Mouse (Mus musculus) midbrain, embryonic 16.5 days (tissue): ENCODE measurements at regions not wholly inside any gene's neighbourhood (a gene's known extent, or its start where the extent isn't known, plus 50 kb on each side); places are given as distances from the start of the nearest gene placed in this dataset.
A peak's percentile ranks its signal among the peaks of the same experiment; 100 is the strongest.

Experiments used
- ATAC-seq: fragments of 200-750 bp; cut with Nextera tagmentation; 2 replicates; pipeline ENCODE4 v1.8.0; 2017; ENCODE audit warnings: moderate TSS enrichment
- H3K27ac ChIP-seq: fragments of 300-500 bp; sonication (generic); 2 replicates; pipeline ENCODE4 v1.5.1; 2014; ENCODE audit warnings: mild to moderate bottlenecking, low read length, mixed read lengths
- H3K27me3 ChIP-seq: fragments of 300-500 bp; sonication (generic); 2 replicates; pipeline ENCODE4 v1.6.1; 2014; ENCODE audit warnings: low read depth, low read length, mixed read lengths; ENCODE audit not compliant: control insufficient read depth, insufficient read depth
- H3K36me3 ChIP-seq: fragments of 300-500 bp; sonication (generic); 2 replicates; pipeline ENCODE4 v1.6.1; 2014; ENCODE audit warnings: mild to moderate bottlenecking, low read length, moderate library complexity, mixed read lengths; ENCODE audit not compliant: control insufficient read depth, insufficient read depth
- H3K4me1 ChIP-seq: fragments of 300-500 bp; sonication (generic); 2 replicates; pipeline ENCODE4 v1.6.1; 2014; ENCODE audit warnings: mild to moderate bottlenecking, low read length, mixed read lengths; ENCODE audit not compliant: control insufficient read depth, insufficient read depth
- H3K4me2 ChIP-seq: fragments of 300-500 bp; sonication (generic); 2 replicates; pipeline ENCODE4 v1.6.1; 2014; ENCODE audit warnings: mild to moderate bottlenecking, low read length, mixed read lengths
- H3K4me3 ChIP-seq: fragments of 300-500 bp; sonication (generic); 2 replicates; pipeline ENCODE4 v1.5.1; 2014; ENCODE audit warnings: low read depth, mild to moderate bottlenecking, low read length, moderate library complexity, mixed read lengths
- H3K9ac ChIP-seq: fragments of 300-500 bp; sonication (generic); 2 replicates; pipeline ENCODE4 v1.6.1; 2014; ENCODE audit warnings: low read depth, low read length, mixed read lengths
- H3K9me3 ChIP-seq: fragments of 300-500 bp; sonication (generic); replicated peaks from 2 replicates; pipeline ENCODE4 v1.6.1; 2014; ENCODE audit warnings: mild to moderate bottlenecking, low read length, mixed read lengths; ENCODE audit not compliant: control insufficient read depth, poor library complexity, severe bottlenecking
- WGBS: fragments of 180-500 bp; shearing (Covaris S2); extraction: QIAGEN DNeasy Blood & Tissue Kit; methylation state at CpG from one replicate; pipeline ENCODE4 v1.1.7; 2014; 5-methylcytosine and 5-hydroxymethylcytosine counted together

DNA sequence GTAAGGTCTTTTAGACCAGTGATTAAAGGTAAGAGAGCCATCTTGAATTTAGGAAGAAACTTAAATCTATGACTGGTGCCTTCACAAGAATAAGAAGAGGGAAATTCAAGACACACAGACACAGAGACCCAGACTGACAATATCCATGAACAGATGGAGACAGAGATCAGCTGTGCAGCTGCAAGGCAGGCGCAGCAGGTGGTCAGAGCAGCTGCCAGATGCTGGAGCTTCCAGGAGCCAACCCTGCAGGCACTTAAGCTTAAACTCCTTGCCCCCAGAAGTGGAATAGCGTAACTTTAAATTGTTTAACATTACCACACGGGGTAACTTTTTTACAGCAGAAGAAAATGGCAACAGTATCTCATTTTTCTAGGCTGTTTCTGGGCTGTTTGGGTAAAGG lies 189.6 kb upstream of the Spaca1 start:
- Histone ChIP-seq H3K4me3 (no peak overlapping the region), H3K4me1 (no peaks in the 10 kb centered on the region; the same call in 1 of the 2 replicates), H3K9me3 (no peaks in the 10 kb centered on the region), H3K27ac (no peak overlapping the region), H3K36me3 (no peaks in the 10 kb centered on the region), H3K4me2 (no peak overlapping the region), H3K27me3 (no peaks in the 10 kb centered on the region), H3K9ac (no peak overlapping the region)
- ATAC-seq: no peak
- 54% methylated on average over 3 of the region's 3 CpGs for WGBS

DNA sequence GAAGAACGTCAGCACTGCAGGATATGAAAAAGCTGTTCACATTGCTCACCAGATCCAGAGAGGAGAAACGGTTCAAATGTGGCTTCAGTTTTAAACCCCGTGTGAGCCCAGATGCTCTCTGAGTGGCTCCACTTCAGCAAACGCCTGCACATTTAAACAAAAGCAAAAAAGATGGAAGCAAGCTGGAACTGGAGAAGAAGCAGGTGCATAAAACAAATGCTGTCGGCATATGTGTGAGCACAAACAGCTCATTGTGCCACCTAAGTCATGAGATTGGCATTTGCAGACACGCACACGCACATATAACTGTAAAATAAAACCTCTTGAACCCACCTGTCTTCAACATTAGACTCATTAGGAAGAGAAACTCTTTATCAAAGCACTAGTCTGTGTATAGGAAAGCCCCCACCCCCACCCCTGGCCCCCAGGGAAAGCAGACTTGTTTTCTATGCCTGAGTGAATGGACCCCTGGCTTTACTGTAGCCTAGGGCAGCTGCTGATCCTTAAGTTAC lies 191.1 kb upstream of the Spaca1 start:
- Histone ChIP-seq H3K9ac (no peak overlapping the region), H3K4me2 (peak overlapping the region; percentile 12), H3K27me3 (no peaks in the 10 kb centered on the region), H3K4me1 (no peaks in the 10 kb centered on the region; the same call in 1 of the 2 replicates), H3K36me3 (no peaks in the 10 kb centered on the region), H3K4me3 (no peak overlapping the region), H3K9me3 (no peaks in the 10 kb centered on the region), H3K27ac (no peak overlapping the region)
- no peak; the same call in 1 of the 2 replicates for ATAC-seq
- WGBS: 40% methylated on average over 7 of the region's 7 CpGs

DNA sequence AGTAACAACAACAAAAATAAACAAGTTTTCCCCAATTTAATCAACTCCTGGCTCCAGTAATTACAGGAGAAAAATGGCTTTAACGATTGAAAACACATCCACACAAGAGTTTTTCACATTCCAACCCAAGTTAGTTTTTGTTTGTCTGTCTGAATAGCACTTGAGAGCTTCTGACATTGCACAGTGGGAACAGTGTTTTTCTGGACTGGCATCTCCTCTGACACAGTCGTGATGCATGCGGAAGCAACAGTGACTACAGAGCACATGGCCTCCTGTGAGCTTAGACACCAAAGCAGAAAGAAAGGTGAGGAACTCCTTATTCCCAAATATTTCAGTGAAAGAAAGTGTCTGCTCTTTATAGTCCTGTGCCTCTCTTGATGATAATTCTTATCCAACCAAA lies 191.7 kb upstream of the Spaca1 start:
- H3K4me2 ChIP-seq: no peak overlapping the region
- no peaks in the 10 kb centered on the region for H3K36me3 ChIP-seq
- H3K27me3 ChIP-seq: no peaks in the 10 kb centered on the region
- H3K9me3 ChIP-seq: no peaks in the 10 kb centered on the region
- H3K9ac ChIP-seq: no peak overlapping the region
- no peak overlapping the region for H3K4me3 ChIP-seq
- no peak for ATAC-seq
- H3K4me1 ChIP-seq: no peaks in the 10 kb centered on the region; the same call in 1 of the 2 replicates
- 59% methylated on average over 3 of the region's 3 CpGs for WGBS
- H3K27ac ChIP-seq: no peak overlapping the region

DNA sequence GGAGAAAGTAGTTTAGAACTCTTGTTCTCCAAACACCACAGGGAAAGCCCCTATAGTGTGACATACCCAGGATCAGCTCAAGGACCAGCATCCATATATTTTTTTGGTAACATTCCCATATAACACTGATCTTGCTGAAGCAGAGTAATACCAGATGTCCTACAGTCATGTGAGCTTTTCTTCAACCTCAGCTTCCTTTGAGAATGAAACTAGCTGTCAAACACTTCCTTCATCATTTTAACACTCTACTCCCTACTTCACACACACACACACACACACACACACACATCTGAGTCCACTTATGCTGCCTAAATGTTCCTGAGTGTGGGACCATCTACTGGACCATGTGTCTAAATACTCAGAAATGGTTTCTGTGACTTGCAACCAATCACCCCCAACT lies 209.5 kb upstream of the Spaca1 start:
- H3K27ac ChIP-seq: no peak overlapping the region
- no peak for ATAC-seq
- H3K27me3 ChIP-seq: no peaks in the 10 kb centered on the region
- H3K4me3 ChIP-seq: no peak overlapping the region
- H3K4me2 ChIP-seq: no peak overlapping the region
- no peak overlapping the region for H3K9ac ChIP-seq
- no peaks in the 10 kb centered on the region for H3K36me3 ChIP-seq
- no peaks in the 10 kb centered on the region for H3K9me3 ChIP-seq
- peaks cover 6% of the 10 kb centered on the region for H3K4me1 ChIP-seq

DNA sequence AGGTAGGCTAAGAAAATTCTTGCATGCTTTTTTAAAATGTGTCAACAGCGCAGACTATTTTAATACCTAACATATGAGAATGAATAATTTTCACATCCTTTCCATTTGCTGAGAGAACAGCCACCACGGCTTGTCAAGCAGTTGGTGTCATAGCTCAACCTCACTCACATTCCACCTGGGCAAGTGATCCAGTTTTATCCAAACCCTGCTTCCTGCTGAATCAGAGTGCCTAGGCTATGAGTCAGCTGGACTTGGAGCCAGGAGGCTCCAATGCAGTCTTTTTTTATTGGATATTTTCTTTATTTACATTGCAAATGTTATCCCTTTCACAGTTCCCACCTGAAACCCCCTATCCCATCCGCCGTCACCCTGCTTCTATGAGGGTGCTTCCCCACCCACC lies 210.5 kb upstream of the Spaca1 start:
- 96% methylated on average over 4 of the region's 4 CpGs for WGBS
- no peak overlapping the region for H3K4me3 ChIP-seq
- no peak overlapping the region for H3K4me2 ChIP-seq
- no peaks in the 10 kb centered on the region for H3K36me3 ChIP-seq
- no peak overlapping the region for H3K9ac ChIP-seq
- peaks cover 6% of the 10 kb centered on the region for H3K4me1 ChIP-seq
- no peaks in the 10 kb centered on the region for H3K9me3 ChIP-seq
- H3K27me3 ChIP-seq: no peaks in the 10 kb centered on the region
- no peak overlapping the region for H3K27ac ChIP-seq
- ATAC-seq: no peak

DNA sequence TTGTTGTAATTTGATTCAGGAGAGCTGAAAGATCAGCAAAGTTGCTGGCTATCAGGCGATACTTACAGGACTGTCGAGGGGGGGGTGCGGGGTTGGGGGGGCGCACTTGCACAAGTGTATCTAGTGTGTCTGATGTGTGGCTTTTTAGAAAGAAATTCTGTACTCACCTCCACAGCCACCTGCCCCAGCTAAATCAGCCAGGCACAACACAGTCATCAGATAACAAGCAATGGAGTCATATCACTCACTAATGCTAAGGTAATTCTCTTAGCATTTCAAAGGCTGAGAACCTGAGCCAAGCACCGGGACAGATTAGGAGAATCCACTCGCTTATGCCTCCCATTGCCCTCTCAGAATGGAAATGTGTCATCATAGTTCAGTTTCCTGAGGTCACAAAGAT lies 211.8 kb upstream of the Spaca1 start:
- Histone ChIP-seq H3K4me1 (peaks cover 6% of the 10 kb centered on the region), H3K9me3 (no peaks in the 10 kb centered on the region), H3K36me3 (no peaks in the 10 kb centered on the region), H3K4me2 (no peak overlapping the region), H3K4me3 (no peak overlapping the region), H3K27me3 (no peaks in the 10 kb centered on the region), H3K27ac (peak overlapping the region; percentile 52; the same call in 1 of the 2 replicates), H3K9ac (no peak overlapping the region)
- ATAC-seq: peak; percentile 51; the same call in 1 of the 2 replicates
- WGBS: 49% methylated on average over 6 of the region's 6 CpGs

DNA sequence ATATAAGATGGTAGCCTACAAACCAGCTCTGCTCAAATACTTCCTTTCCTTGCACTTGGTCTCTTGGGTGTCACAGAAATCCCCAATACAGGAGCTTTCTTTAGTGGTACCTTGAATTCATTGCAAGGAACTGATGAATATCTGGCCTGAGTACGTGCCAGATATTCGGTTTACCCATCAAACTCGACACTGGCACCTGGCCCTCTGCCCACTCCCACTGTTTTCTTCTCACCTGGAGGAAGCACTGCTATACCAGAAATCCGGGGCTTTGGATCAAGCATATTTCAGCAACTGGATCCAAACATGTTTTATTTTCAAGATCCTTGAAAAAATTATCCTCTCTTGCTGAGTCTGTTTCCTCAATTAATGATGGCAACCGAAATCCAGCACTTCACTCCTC lies 214.4 kb upstream of the Spaca1 start:
- Histone ChIP-seq H3K27ac (no peak overlapping the region), H3K4me1 (peaks cover 6% of the 10 kb centered on the region), H3K27me3 (no peaks in the 10 kb centered on the region), H3K4me3 (no peak overlapping the region), H3K9ac (no peak overlapping the region), H3K4me2 (no peak overlapping the region), H3K36me3 (no peaks in the 10 kb centered on the region), H3K9me3 (no peaks in the 10 kb centered on the region)
- 87% methylated on average over 5 of the region's 5 CpGs for WGBS
- no peak for ATAC-seq

DNA sequence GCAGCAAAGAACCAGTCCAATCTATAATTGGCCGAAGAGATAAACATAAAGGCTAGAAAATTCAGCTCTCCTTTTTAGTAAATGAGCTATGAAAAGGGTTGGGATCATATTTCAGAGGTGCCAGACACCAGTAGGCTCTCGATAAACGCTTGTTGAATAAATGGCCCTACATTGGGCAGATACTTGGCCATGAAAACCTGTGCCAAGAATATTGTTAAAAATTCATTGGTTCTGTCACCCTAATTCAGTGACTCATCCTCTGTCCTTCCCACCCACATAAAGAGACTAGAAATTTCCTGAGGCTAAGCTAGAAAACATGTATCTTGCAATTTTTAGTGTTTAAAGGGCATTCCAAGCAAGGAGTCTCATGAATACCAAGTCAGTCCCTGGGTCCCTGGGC lies 224.3 kb upstream of the Spaca1 start:
- Histone ChIP-seq H3K27me3 (no peaks in the 10 kb centered on the region), H3K4me1 (0 out of 2 replicates have a peak, but pooled peaks cover 2% of the 10 kb centered on the region), H3K9me3 (no peaks in the 10 kb centered on the region), H3K4me2 (no peak overlapping the region), H3K4me3 (no peak overlapping the region), H3K27ac (no peak overlapping the region), H3K36me3 (no peaks in the 10 kb centered on the region), H3K9ac (no peak overlapping the region)
- 78% methylated on average over 3 of the region's 3 CpGs for WGBS
- ATAC-seq: no peak

DNA sequence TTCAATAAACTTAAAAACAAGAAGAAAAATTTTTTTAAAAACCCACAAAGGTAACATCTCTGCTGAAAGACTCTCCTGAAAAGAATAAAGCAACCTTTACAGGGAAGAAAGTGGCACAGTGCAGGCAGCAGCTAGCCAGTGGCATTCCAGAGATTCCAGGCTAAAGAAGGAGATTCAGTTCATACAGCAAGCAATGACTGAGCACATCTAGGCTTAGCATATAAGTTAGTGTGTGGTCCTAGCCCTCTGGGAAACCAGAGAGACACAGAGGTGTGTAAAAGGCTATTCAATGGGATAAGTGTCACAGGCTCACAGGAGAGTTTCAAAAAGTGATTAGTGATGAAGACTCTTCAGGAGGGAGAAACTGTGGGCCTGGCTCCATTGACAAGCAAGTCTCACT lies 225.4 kb upstream of the Spaca1 start:
- Histone ChIP-seq H3K36me3 (no peaks in the 10 kb centered on the region), H3K4me3 (no peak overlapping the region), H3K4me2 (no peak overlapping the region), H3K27ac (no peak overlapping the region), H3K9me3 (no peaks in the 10 kb centered on the region), H3K27me3 (no peaks in the 10 kb centered on the region), H3K4me1 (0 out of 2 replicates have a peak, but pooled peaks cover 2% of the 10 kb centered on the region), H3K9ac (no peak overlapping the region)
- ATAC-seq: no peak
